Mouse (Mus musculus) liver, adult 2 months (tissue): Measurements from ENCODE around the gene Ttll5.

Source experiments
- CTCF ChIP-seq: fragments of 200-500 bp; IDR thresholded peaks from 2 replicates; pipeline ENCODE4 v1.5.1; 2011; ENCODE audit warnings: low read depth, low read length, control low read depth
- POLR2A ChIP-seq: fragments of 200-500 bp; IDR thresholded peaks from 2 replicates; pipeline ENCODE4 v1.6.1; 2011; ENCODE audit warnings: low read length, control low read depth; ENCODE audit not compliant: insufficient read depth; ENCODE audit errors: extremely low read depth

GRCm38 (mm10) chr12:85928513-85928912 is 104.1 kb downstream of the Ttll5 start:
- TF ChIP-seq POLR2A: no peak
- TF ChIP-seq CTCF: no peak
